Mouse (Mus musculus): ENCODE results near the gene Tnik.
A peak's percentile ranks its signal among the peaks of the same experiment; 100 is the strongest.

Gene Tnik

GRCm38 (mm10) chr3:28263948-28264840, 1.2 kb downstream of the Tnik start:
- DNase-seq (ENCODE audit: low spot score) = peak; percentile 8

DNA sequence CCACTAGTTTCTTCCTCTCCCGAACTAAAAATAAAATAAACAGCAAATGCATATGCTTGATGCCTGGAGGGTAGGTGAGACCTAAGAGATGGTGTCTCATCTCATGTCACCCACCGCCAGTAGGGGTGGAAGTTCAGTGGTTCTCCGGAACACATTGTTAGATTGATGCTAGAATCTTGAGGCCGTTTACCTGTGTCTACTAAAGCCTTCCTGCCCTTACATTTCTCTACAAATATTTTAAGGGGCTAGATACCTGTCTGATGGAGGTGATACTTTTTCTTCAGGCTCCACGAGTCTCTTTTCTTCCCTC, 1.8 kb downstream of the Tnik start:
- no peak for DNase-seq (ENCODE audit: low spot score)

GRCm38 (mm10) chr3:28265183-28265582, 2.2 kb downstream of the Tnik start:
- DNase-seq (ENCODE audit: low spot score) = no peak

- no peak for DNase-seq (ENCODE audit: low spot score)
Observed at GRCm38 (mm10) chr3:28265656-28266055, 2.6 kb downstream of the Tnik start.

DNA sequence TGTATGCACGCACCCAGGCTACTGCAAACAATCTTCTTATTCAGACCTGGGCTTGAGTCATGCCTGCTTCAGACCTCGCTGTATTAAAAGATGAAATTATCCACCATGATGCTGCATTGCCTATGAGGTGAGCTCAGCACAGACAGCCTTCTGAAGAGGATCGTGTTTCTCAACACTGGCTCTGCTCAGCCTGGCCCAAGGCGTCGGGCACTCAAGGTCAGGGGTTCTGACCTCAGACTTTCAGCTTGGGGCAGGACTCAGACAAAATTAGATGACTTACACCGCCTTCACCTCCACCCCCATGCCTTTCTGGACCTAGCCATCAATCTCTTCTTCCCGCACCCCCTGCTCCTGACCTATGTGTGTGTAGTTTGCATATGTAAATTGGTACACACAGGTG, 4.2 kb downstream of the Tnik start:
- no peak for DNase-seq (ENCODE audit: low spot score)

DNA sequence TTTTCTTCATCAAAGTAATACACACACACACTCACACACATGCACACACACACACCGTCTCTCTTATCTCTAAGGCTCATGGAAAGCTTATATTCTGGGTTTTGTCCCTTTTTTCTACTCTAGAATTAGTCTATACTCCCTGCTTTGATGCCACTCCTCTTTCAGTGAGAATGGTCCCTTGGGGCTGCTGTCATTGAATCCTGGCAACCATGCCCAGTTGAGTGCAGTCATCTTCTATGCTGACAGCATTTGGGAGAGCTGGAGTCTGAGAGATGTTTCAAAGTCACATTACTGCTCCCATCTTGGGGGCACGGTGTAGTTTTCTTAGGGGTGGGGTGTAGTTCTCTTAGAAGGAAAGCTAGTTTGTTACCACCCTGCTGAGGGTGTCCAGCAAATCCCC, 6.7 kb downstream of the Tnik start:
- no peak for DNase-seq (ENCODE audit: low spot score)

GRCm38 (mm10) chr3:28271884-28272283, 8.9 kb downstream of the Tnik start:
- DNase-seq (ENCODE audit: low spot score) = no peak

DNA sequence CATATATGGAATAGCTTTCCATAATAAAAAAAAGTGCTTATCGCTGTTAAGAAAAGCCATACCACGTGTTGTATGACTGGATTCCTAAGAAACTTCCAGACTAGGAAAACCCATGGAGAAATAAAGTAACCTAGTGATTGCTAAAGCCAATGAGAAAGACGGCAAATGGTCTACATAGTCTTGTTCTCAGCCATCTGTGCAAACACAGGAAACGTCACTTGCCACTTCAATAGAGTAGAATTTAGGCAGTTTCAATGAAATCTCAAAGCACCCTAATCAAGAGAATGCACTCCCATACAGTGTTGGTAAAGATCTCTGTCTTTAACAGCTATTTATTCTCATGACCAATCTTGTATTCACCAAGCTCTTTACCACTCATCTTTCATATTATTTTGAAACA, 11.7 kb downstream of the Tnik start:
- DNase-seq (ENCODE audit: low spot score) = no peak

GRCm38 (mm10) chr3:28289693-28290092, 26.7 kb downstream of the Tnik start:
- no peak for DNase-seq (ENCODE audit: low spot score)

GRCm38 (mm10) chr3:28301378-28301777, 38.4 kb downstream of the Tnik start:
- DNase-seq (ENCODE audit: low spot score) = peak; percentile 19

GRCm38 (mm10) chr3:28303915-28304314, 40.9 kb downstream of the Tnik start:
- DNase-seq (ENCODE audit: low spot score) = no peak

GRCm38 (mm10) chr3:28306852-28307251, 43.8 kb downstream of the Tnik start:
- DNase-seq (ENCODE audit: low spot score) = no peak

- no peak for DNase-seq (ENCODE audit: low spot score)
Observed at GRCm38 (mm10) chr3:28314438-28314837, 51.4 kb downstream of the Tnik start.

- no peak for DNase-seq (ENCODE audit: low spot score)
Observed at GRCm38 (mm10) chr3:28317339-28317738, 54.3 kb downstream of the Tnik start.

DNA sequence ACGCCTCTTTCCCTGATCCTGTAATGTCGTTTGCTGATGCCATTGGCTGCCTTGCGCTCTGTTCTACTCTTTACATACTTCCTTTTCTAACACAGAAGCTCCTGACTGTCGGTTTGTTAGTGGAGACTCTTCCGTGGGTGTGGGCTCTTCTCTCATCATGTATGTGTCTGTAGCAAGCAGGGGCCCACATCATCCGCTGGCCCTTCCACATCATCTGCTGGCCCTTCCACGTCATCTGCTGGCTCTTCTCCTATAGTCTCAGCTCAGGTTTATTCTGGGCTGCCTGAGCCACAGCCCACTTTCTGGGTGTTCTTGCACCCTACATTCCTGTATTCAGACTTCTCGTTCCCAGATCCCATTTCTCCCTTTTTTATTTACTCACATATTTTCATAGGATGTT, 58.6 kb downstream of the Tnik start:
- no peak for DNase-seq (ENCODE audit: low spot score)

- no peak for DNase-seq (ENCODE audit: low spot score)
Observed at GRCm38 (mm10) chr3:28325613-28326233, 62.7 kb downstream of the Tnik start.

GRCm38 (mm10) chr3:28332316-28332715, 69.3 kb downstream of the Tnik start:
- DNase-seq (ENCODE audit: low spot score) = no peak

DNA sequence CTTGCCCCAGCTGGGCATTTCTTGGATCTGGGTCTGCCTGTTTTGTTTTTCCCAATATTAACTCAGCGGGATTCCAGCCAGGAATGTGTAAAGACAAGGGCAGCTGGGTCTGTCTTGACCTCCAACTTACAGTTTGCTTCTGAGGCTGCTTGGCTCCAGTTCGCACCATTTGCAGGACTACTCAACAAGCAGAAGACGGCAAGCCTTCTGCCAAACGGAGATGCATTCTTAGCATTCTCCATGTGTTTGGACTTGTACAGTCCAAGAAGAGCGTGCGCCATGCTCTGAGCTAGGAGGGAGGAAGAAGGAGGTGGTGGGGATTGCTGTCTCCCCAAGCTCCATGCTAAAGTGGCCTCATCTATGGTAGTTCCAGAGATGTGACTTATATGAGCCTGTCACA, 70.9 kb downstream of the Tnik start:
- peak; percentile 8 for DNase-seq (ENCODE audit: low spot score)

GRCm38 (mm10) chr3:28334547-28334946, 71.5 kb downstream of the Tnik start:
- no peak for DNase-seq (ENCODE audit: low spot score)

DNA sequence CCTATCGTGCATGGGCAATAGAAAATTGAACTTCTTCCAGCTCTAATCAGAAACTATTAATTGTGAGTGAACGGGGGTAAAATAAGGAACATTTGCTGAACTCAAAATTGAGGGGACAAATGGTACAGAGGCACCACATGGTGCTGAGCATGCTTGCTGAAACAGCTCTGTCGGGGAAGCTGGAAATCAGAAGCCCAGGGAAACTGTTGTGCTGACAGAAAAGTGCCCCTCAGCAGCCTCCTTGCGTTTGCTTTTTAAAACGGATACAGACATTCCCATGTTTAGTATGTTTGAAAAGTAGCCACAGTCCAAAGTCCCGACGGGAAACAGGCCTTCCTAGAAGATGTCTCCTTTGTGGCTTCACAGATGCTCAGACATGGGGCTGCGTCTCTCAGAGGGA, 77.1 kb downstream of the Tnik start:
- DNase-seq (ENCODE audit: low spot score) = no peak

GRCm38 (mm10) chr3:28343204-28343603, 80.2 kb downstream of the Tnik start:
- no peak for DNase-seq (ENCODE audit: low spot score)

GRCm38 (mm10) chr3:28343661-28344060, 80.6 kb downstream of the Tnik start:
- DNase-seq (ENCODE audit: low spot score) = no peak

DNA sequence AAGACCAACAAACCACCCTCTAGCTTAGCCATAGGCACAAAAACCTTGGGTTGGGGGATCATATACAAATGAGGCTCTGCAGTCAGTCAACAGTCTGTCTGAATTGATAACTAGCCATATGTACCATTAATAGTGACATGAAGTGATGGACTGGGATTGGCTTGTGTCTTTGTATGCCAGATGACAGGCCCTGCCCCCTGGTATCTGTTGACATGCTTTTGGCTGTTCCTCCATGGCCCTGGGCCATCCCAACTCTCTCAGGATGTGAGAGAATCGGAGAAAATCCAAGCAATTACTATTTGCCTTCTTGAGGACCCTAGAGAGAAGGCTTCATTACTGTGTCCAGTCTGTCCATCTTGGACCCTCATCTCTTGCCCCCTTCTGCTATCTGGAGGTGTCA, 82.4 kb downstream of the Tnik start:
- no peak for DNase-seq (ENCODE audit: low spot score)

DNA sequence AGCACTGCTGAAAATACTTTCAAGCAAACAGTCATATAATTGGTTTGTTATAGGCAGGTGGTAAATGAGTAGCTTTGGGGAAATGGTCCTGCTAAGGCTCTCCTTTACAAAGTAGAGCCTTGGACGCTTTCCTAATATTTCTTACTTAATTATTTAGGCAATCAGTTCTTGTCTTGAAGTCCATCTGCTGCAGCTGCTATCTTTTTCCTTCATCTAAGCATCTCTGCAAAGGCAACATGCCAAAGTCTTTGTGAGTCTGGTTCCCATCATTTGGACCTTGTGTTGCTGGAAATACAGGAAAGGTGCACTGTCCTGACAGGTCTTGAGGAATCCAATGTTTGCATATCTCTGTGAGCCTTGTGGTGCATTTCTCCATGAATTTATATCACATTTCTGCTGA, 82.9 kb downstream of the Tnik start:
- no peak for DNase-seq (ENCODE audit: low spot score)

All from testis, postnatal 14 days (tissue).